Mouse (Mus musculus) c-Kit-positive CD71-positive TER-119-negative erythroid progenitor cells, embryonic 14.5 days (primary cell): ENCODE results near the gene Shc1.
"Not testable (repeated sequence)": the region's sequence is repeated elsewhere in the genome, so short reads cannot be mapped to it uniquely, and the experiment has no call there.

ENCODE experiments used
- DNase-seq: peaks from one replicate; pipeline ENCODE4 v3.0.0-alpha.2; 2013; ENCODE audit warnings: low read depth

Shc1 gene

GRCm38 (mm10) chr3:89419571-89419970, 1.3 kb downstream of the Shc1 start:
- DNase-seq = no peak

GRCm38 (mm10) chr3:89419981-89420380, 1.7 kb downstream of the Shc1 start:
- DNase-seq = no peak

- DNase-seq = no peak
Observed at GRCm38 (mm10) chr3:89420421-89420820, 2.2 kb downstream of the Shc1 start.

GRCm38 (mm10) chr3:89421002-89421774, 2.9 kb downstream of the Shc1 start:
- DNase-seq = peak; percentile 78

GRCm38 (mm10) chr3:89421810-89422473, 3.7 kb downstream of the Shc1 start:
- DNase-seq = no peak

- no peak for DNase-seq
Observed at GRCm38 (mm10) chr3:89422556-89423205, 4.4 kb downstream of the Shc1 start.

- no peak for DNase-seq
Observed at GRCm38 (mm10) chr3:89424416-89425140, 6.3 kb downstream of the Shc1 start.

- no peak for DNase-seq
Observed at GRCm38 (mm10) chr3:89425141-89425525, 6.9 kb downstream of the Shc1 start.

GRCm38 (mm10) chr3:89425876-89426275, 7.6 kb downstream of the Shc1 start:
- peak; percentile 88 for DNase-seq

GRCm38 (mm10) chr3:89429021-89429420, 10.8 kb downstream of the Shc1 start:
- not testable (repeated sequence) for DNase-seq

- peak; percentile 88 for DNase-seq
Observed at GRCm38 (mm10) chr3:89430171-89431159, 12.2 kb downstream of the Shc1 start, which contains the start of gene Pygo2. Gene Pygo2, plus strand, starts transcription at chr3:89430214.

- DNase-seq = no peak
Observed at GRCm38 (mm10) chr3:89432606-89433005, 14.4 kb downstream of the Shc1 start.

- DNase-seq = no peak
Observed at GRCm38 (mm10) chr3:89434532-89434931, 16.3 kb downstream of the Shc1 start.

- no peak for DNase-seq
Observed at GRCm38 (mm10) chr3:89435041-89435440, 16.8 kb downstream of the Shc1 start.

GRCm38 (mm10) chr3:89436176-89437113, 18.2 kb downstream of the Shc1 start, which contains the start of gene Pbxip1:
Gene Pbxip1, plus strand, starts transcription at chr3:89436706.
- DNase-seq = no peak

GRCm38 (mm10) chr3:89437269-89437668, 19.0 kb downstream of the Shc1 start:
- no peak for DNase-seq

GRCm38 (mm10) chr3:89440691-89441090, 22.4 kb downstream of the Shc1 start:
- DNase-seq = no peak

- peak; percentile 59 for DNase-seq
Observed at GRCm38 (mm10) chr3:89448720-89449537, 30.7 kb downstream of the Shc1 start.

GRCm38 (mm10) chr3:89449541-89449940, 31.3 kb downstream of the Shc1 start:
- peak; percentile 75 for DNase-seq
